Mouse (Mus musculus) E14TG2a.4 (cell line): ENCODE measurements around the gene Tyro3.

Experiments used
- CTCF ChIP-seq: conservative IDR thresholded peaks from 2 replicates; pipeline ENCODE4 v1.5.1; 2014; ENCODE audit warnings: low read length
- NANOG ChIP-seq: IDR thresholded peaks from 2 replicates; pipeline ENCODE4 v1.6.1; 2014; ENCODE audit warnings: borderline replicate concordance, low read length, mixed read lengths

DNA sequence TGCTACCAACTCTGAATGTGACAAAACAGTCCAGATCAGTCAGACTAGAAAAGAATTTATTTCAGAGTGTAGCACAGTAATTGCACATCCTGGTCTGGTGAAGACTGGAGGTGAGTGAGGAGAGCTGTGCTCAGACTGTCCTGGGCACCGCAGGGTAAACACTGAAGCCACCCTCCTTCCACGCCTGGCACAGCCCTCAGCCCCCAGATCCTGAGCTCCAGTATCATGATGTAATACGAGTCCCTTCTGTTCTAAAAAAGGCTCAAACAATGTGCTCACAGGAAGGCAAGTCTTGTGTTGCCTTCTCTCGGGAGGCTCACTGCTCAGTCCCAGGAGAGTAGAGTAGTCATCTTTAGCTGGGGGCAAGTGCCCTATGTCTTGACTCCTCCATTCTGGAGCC lies 33.6 kb upstream of the Tyro3 start:
- TF ChIP-seq NANOG = no peak
- no peak for TF ChIP-seq CTCF
